Mouse (Mus musculus) hindbrain, embryonic 13.5 days (tissue): ENCODE data around the gene Qser1. TPM values are rescaled to one million over a fixed set of nuclear protein-coding genes. Genes with fewer than 3 reads are reported as not detected.

Source experiments
- ATAC-seq: fragments of 200-750 bp; cut with Nextera tagmentation; 2 replicates; pipeline ENCODE4 v1.8.0; 2017; ENCODE audit warnings: moderate TSS enrichment; ENCODE audit not compliant: low FRiP score
- H3K27ac ChIP-seq: fragments of 300-500 bp; sonication (generic); 2 replicates; pipeline ENCODE4 v1.5.1; 2015; ENCODE audit warnings: inconsistent platforms, mild to moderate bottlenecking, moderate library complexity
- H3K27me3 ChIP-seq: fragments of 300-500 bp; sonication (generic); 2 replicates; pipeline ENCODE4 v1.6.1; 2015; ENCODE audit warnings: mild to moderate bottlenecking, inconsistent platforms
- H3K36me3 ChIP-seq: fragments of 300-500 bp; sonication (generic); 2 replicates; pipeline ENCODE4 v1.6.1; 2015; ENCODE audit warnings: mild to moderate bottlenecking, inconsistent platforms
- H3K4me1 ChIP-seq: fragments of 300-500 bp; sonication (generic); replicated peaks from 2 replicates; pipeline ENCODE4 v1.6.1; 2015; ENCODE audit warnings: inconsistent platforms
- H3K4me2 ChIP-seq: fragments of 300-500 bp; sonication (generic); 2 replicates; pipeline ENCODE4 v1.6.1; 2015; ENCODE audit warnings: inconsistent platforms, mild to moderate bottlenecking, moderate library complexity
- H3K4me3 ChIP-seq: fragments of 300-500 bp; sonication (generic); 2 replicates; pipeline ENCODE4 v1.5.1; 2015; ENCODE audit warnings: mild to moderate bottlenecking, inconsistent platforms
- H3K9ac ChIP-seq: fragments of 300-500 bp; sonication (generic); 2 replicates; pipeline ENCODE4 v1.6.1; 2015; ENCODE audit warnings: mild to moderate bottlenecking, inconsistent platforms
- H3K9me3 ChIP-seq: fragments of 300-500 bp; sonication (generic); 2 replicates; pipeline ENCODE4 v1.6.1; 2016; ENCODE audit warnings: inconsistent platforms
- WGBS: fragments of 180-500 bp; shearing (Covaris S2); methylation state at CpG from one replicate; pipeline ENCODE4 v1.1.7; 2015; 5-methylcytosine and 5-hydroxymethylcytosine counted together
- polyA plus RNA-seq: library from polyadenylated mRNA; unstranded; fragments of >200 nt; fragmentation: Nextera tagmentation; extraction: Ambion mirVana; gene quantifications from 2 replicates; pipeline ENCODE4 v1.2.1, GENCODE M21; 2015

The Qser1 gene
- polyA plus RNA-seq, 1 experiment from 2014 or later: 7.6 TPM

DNA sequence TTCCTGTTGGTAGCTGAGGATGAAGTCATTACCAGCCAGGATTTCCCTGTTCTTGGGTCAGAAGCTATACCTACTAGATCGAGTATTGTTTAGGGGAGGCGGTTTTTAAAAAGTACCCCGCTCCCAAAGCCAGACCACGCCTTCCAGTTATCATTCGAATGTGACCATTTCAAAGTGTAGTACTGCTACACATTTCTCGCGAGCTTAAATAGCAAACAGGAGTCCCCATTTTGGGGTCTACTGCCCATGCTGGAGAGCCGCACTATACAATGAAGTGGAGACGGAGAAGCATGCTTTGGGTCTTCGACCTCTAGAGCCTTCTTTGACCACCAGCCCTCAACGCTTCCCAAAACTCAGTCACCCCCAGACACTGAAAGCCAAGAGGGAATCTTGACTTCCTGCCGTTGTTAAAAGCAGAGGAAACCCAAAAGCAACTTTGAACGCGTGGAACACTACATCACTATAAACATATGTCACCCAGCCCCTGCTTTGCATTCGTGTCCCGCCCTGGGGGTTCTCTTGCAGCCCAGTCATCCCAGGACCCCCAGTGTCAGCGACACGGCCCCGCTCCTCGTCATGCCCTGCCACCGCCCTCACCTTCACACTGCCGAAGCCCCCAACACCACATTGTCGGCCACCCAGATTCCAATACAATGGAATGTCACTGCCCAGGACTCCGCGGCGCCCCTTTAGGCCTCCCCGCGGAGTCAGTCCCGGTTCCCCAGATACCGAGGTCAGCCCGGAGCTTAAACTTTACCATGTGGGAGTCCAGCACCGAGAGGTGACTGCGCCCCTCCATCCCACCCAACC, 794 bp downstream of the Qser1 start:
- Histone ChIP-seq H3K9ac (peak overlapping the region; percentile 99), H3K4me2 (peak overlapping the region; percentile 76), H3K9me3 (no peaks in the 10 kb centered on the region), H3K36me3 (no peaks in the 10 kb centered on the region), H3K27me3 (no peaks in the 10 kb centered on the region), H3K27ac (peak overlapping the region; percentile 98), H3K4me3 (peak overlapping the region; percentile 94), H3K4me1 (peaks cover 31% of the 10 kb centered on the region)
- peak; percentile 54 for ATAC-seq
- WGBS: under 1% methylated on average over 33 of the region's 33 CpGs

DNA sequence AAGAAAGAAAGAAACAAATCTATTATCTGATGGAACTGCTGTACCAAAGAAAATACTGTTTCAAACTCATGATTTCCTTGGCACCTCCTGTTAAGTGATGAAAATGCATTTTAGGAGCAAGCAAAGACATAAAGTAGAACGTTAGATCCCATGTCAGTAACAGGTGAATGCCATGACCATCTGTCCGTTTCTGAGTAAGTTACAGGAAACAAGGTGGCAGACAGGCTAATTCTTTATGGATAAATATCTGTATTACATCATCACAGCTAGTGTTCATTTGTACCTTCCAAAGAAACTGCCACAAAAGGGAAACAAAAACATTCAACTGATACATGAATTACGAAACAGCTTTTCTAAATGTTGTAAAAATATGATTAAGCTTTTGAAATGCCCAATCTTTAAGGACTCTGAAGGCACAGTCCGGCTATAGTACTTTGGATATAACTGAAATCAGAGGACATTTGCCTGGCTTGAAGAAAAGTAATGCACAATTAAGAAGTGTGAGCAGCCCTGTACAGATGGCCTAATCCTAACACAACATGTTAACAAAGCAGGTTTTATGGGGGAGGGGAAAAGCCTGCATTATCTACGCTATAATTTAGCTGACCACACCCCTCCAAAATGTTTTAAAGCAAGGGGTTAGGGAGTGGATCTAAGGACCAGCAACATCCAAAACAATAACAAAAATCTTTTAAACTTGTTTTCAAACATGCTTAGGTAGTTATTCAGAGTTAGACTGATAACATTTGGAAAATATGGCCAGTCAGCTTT, 2.2 kb downstream of the Qser1 start:
- Histone ChIP-seq H3K27ac (no peak overlapping the region), H3K27me3 (no peaks in the 10 kb centered on the region), H3K36me3 (no peaks in the 10 kb centered on the region; the same call in 1 of the 2 replicates), H3K9ac (no peak overlapping the region), H3K4me3 (peak overlapping the region; percentile 12), H3K4me1 (peaks cover 31% of the 10 kb centered on the region), H3K9me3 (no peaks in the 10 kb centered on the region), H3K4me2 (peak overlapping the region; percentile 76)
- WGBS: 51% methylated on average over 5 of the region's 5 CpGs
- ATAC-seq: no peak

- Histone ChIP-seq H3K36me3 (no peaks in the 10 kb centered on the region; the same call in 1 of the 2 replicates), H3K27ac (no peak overlapping the region), H3K27me3 (no peaks in the 10 kb centered on the region), H3K4me1 (no peaks in the 10 kb centered on the region), H3K9ac (no peak overlapping the region), H3K4me3 (no peak overlapping the region), H3K9me3 (no peaks in the 10 kb centered on the region), H3K4me2 (no peak overlapping the region)
- WGBS: 90% methylated on average over 1 of the region's 1 CpGs
- ATAC-seq: no peak
These were observed 11.1 kb downstream of the Qser1 start for GRCm38 (mm10) chr2:104805435-104805834.

GRCm38 (mm10) chr2:104774763-104775162, 41.8 kb downstream of the Qser1 start:
- Histone ChIP-seq H3K4me2 (no peak overlapping the region), H3K36me3 (peaks cover 58% of the 10 kb centered on the region), H3K27ac (no peak overlapping the region), H3K4me1 (no peaks in the 10 kb centered on the region), H3K9ac (no peak overlapping the region), H3K9me3 (no peaks in the 10 kb centered on the region), H3K4me3 (no peak overlapping the region), H3K27me3 (no peaks in the 10 kb centered on the region)
- ATAC-seq: no peak
- WGBS: 82% methylated on average over 1 of the region's 1 CpGs

- Histone ChIP-seq H3K27ac (no peak overlapping the region), H3K27me3 (no peaks in the 10 kb centered on the region), H3K9ac (no peak overlapping the region), H3K36me3 (peaks cover 68% of the 10 kb centered on the region), H3K4me2 (no peak overlapping the region), H3K4me1 (no peaks in the 10 kb centered on the region), H3K4me3 (no peak overlapping the region), H3K9me3 (no peaks in the 10 kb centered on the region)
- 88% methylated on average over 1 of the region's 1 CpGs for WGBS
- no peak for ATAC-seq
These were observed 47.9 kb downstream of the Qser1 start for GRCm38 (mm10) chr2:104768697-104769096.

DNA sequence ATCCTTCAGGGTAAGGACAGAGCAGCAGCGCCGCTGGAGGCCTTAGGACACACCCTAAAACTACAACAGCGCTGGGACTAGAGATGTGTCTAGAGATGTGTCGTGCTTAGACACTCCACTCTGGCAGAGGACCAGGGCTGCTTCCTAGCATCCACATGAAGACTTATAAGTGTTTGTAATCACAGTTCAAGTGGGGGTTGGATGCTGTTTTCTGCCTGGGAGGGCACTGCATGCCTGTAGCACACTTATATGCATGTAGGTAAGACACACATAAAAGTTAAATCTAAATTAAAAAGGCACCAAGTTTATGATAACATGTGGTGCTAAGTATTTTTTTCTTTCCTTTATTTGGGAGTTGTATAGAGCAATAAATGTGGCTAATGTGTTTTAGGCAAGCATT, 52.5 kb downstream of the Qser1 start:
- Histone ChIP-seq H3K4me3 (no peak overlapping the region), H3K4me1 (no peaks in the 10 kb centered on the region), H3K36me3 (peaks cover 59% of the 10 kb centered on the region), H3K4me2 (no peak overlapping the region), H3K9me3 (no peaks in the 10 kb centered on the region), H3K27me3 (no peaks in the 10 kb centered on the region), H3K9ac (no peak overlapping the region), H3K27ac (no peak overlapping the region)
- no peak for ATAC-seq
- WGBS: 94% methylated on average over 4 of the region's 4 CpGs

- H3K4me2 ChIP-seq: no peak overlapping the region
- ATAC-seq: no peak
- H3K4me3 ChIP-seq: no peak overlapping the region
- H3K36me3 ChIP-seq: peaks cover 51% of the 10 kb centered on the region
- no peak overlapping the region for H3K27ac ChIP-seq
- H3K27me3 ChIP-seq: no peaks in the 10 kb centered on the region
- H3K9ac ChIP-seq: no peak overlapping the region
- WGBS: 88% methylated on average over 8 of the region's 8 CpGs
- H3K4me1 ChIP-seq: no peaks in the 10 kb centered on the region
- H3K9me3 ChIP-seq: no peaks in the 10 kb centered on the region
These were observed 53.3 kb downstream of the Qser1 start for GRCm38 (mm10) chr2:104763134-104763703.

GRCm38 (mm10) chr2:104750611-104751010, 65.9 kb downstream of the Qser1 start:
- Histone ChIP-seq H3K27me3 (no peaks in the 10 kb centered on the region), H3K27ac (no peak overlapping the region), H3K4me2 (no peak overlapping the region), H3K4me1 (no peaks in the 10 kb centered on the region), H3K9me3 (no peaks in the 10 kb centered on the region), H3K4me3 (no peak overlapping the region), H3K9ac (no peak overlapping the region), H3K36me3 (peaks cover 12% of the 10 kb centered on the region; the same call in 1 of the 2 replicates)
- 57% methylated on average over 3 of the region's 3 CpGs for WGBS
- ATAC-seq: no peak

- 80% methylated on average over 5 of the region's 5 CpGs for WGBS
- H3K4me2 ChIP-seq: no peak overlapping the region
- H3K9ac ChIP-seq: no peak overlapping the region
- H3K27me3 ChIP-seq: peaks cover 3% of the 10 kb centered on the region; the same call in 1 of the 2 replicates
- H3K4me1 ChIP-seq: no peaks in the 10 kb centered on the region
- no peak overlapping the region for H3K27ac ChIP-seq
- peaks cover 11% of the 10 kb centered on the region; the same call in 1 of the 2 replicates for H3K36me3 ChIP-seq
- no peaks in the 10 kb centered on the region for H3K9me3 ChIP-seq
- ATAC-seq: no peak
- no peak overlapping the region for H3K4me3 ChIP-seq
These were observed 67.8 kb downstream of the Qser1 start for GRCm38 (mm10) chr2:104748652-104749183.

- Histone ChIP-seq H3K9me3 (no peaks in the 10 kb centered on the region), H3K4me1 (peaks cover 22% of the 10 kb centered on the region), H3K27me3 (peaks cover 25% of the 10 kb centered on the region), H3K4me3 (no peak overlapping the region), H3K36me3 (no peaks in the 10 kb centered on the region), H3K27ac (no peak overlapping the region), H3K4me2 (no peak overlapping the region), H3K9ac (no peak overlapping the region)
- WGBS: 60% methylated on average over 8 of the region's 8 CpGs
- ATAC-seq: no peak
These were observed 70.3 kb downstream of the Qser1 start for GRCm38 (mm10) chr2:104746251-104746650.

DNA sequence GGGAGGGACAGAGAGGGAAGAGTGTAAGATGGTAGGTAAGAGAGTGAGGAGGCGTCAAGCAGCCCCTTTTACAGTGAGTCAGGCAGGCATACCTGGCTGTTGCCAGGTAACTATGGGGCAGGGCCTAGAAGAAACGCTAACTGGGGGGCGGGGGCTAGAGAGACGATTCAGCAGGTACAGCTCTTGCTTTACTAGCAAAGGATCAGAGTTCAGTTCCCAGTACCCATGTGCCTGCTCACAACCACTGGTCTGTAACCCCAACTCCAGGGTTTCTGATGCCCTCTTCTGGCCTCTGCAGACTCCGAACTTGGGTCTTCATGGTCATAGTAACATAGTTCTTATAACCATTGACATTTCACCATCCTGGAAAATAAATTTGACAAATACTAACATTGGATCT, 72.6 kb downstream of the Qser1 start:
- Histone ChIP-seq H3K4me3 (no peak overlapping the region), H3K36me3 (no peaks in the 10 kb centered on the region), H3K27me3 (peaks cover 42% of the 10 kb centered on the region), H3K9me3 (no peaks in the 10 kb centered on the region), H3K4me2 (no peak overlapping the region), H3K27ac (no peak overlapping the region), H3K9ac (no peak overlapping the region), H3K4me1 (peaks cover 28% of the 10 kb centered on the region)
- ATAC-seq: no peak
- WGBS: 49% methylated on average over 5 of the region's 5 CpGs

GRCm38 (mm10) chr2:104743160-104743559, 73.4 kb downstream of the Qser1 start:
- H3K36me3 ChIP-seq: no peaks in the 10 kb centered on the region
- peaks cover 28% of the 10 kb centered on the region for H3K4me1 ChIP-seq
- no peaks in the 10 kb centered on the region for H3K9me3 ChIP-seq
- H3K4me2 ChIP-seq: peak overlapping the region; percentile 91
- 14% methylated on average over 7 of the region's 7 CpGs for WGBS
- no peak overlapping the region for H3K27ac ChIP-seq
- peak overlapping the region; percentile 68 for H3K4me3 ChIP-seq
- H3K9ac ChIP-seq: no peak overlapping the region
- ATAC-seq: peak; percentile 12; the same call in 1 of the 2 replicates
- H3K27me3 ChIP-seq: peaks cover 42% of the 10 kb centered on the region
